Mouse (Mus musculus): Measurements from ENCODE around the gene Fhit.

The Fhit gene

GRCm38 (mm10) chr14:10710796-10711311 is 451.0 kb downstream of the Fhit start:
- no peak for DNase-seq (ENCODE audit: low spot score in 2 of 2)

GRCm38 (mm10) chr14:10701707-10702106 is 460.1 kb downstream of the Fhit start:
- no peak for DNase-seq (ENCODE audit: low spot score in 2 of 2)

- no peak for DNase-seq (ENCODE audit: low spot score in 2 of 2)
Observed at GRCm38 (mm10) chr14:10680041-10680440, 481.8 kb downstream of the Fhit start.

- DNase-seq (ENCODE audit: low spot score in 2 of 2): no peak
Observed at GRCm38 (mm10) chr14:10679638-10680037, 482.2 kb downstream of the Fhit start.

GRCm38 (mm10) chr14:10677627-10678026 is 484.2 kb downstream of the Fhit start:
- DNase-seq (ENCODE audit: low spot score in 2 of 2): peak; percentile 28 to 81

GRCm38 (mm10) chr14:10660247-10660646 is 501.6 kb downstream of the Fhit start:
- DNase-seq (ENCODE audit: low spot score in 2 of 2): no peak

- DNase-seq (ENCODE audit: low spot score in 2 of 2): no peak
Observed at GRCm38 (mm10) chr14:10659326-10659725, 502.5 kb downstream of the Fhit start.

GRCm38 (mm10) chr14:10658219-10658618 is 503.6 kb downstream of the Fhit start:
- DNase-seq (ENCODE audit: low spot score in 2 of 2): no peak

GRCm38 (mm10) chr14:10657364-10657763 is 504.5 kb downstream of the Fhit start:
- DNase-seq (ENCODE audit: low spot score in 2 of 2): no peak

GRCm38 (mm10) chr14:10655842-10656241 is 506.0 kb downstream of the Fhit start:
- no peak for DNase-seq (ENCODE audit: low spot score in 2 of 2)

- DNase-seq (ENCODE audit: low spot score in 2 of 2): no peak
Observed at GRCm38 (mm10) chr14:10647832-10648231, 514.0 kb downstream of the Fhit start.

GRCm38 (mm10) chr14:10631783-10632182 is 530.1 kb downstream of the Fhit start:
- DNase-seq (ENCODE audit: low spot score in 2 of 2): no peak

GRCm38 (mm10) chr14:10630831-10631360 is 530.9 kb downstream of the Fhit start:
- no peak for DNase-seq (ENCODE audit: low spot score in 2 of 2)

GRCm38 (mm10) chr14:10593467-10593866 is 568.4 kb downstream of the Fhit start:
- DNase-seq (ENCODE audit: low spot score in 2 of 2): no peak

GRCm38 (mm10) chr14:10568937-10569552 is 592.8 kb downstream of the Fhit start:
- DNase-seq (ENCODE audit: low spot score in 2 of 2): no peak

GRCm38 (mm10) chr14:10567771-10568170 is 594.1 kb downstream of the Fhit start:
- DNase-seq (ENCODE audit: low spot score in 2 of 2): no peak

GRCm38 (mm10) chr14:10554755-10555154 is 607.1 kb downstream of the Fhit start:
- DNase-seq (ENCODE audit: low spot score in 2 of 2): no peak

GRCm38 (mm10) chr14:10548632-10549031 is 613.2 kb downstream of the Fhit start:
- no peak for DNase-seq (ENCODE audit: low spot score in 2 of 2)

GRCm38 (mm10) chr14:10545916-10546315 is 615.9 kb downstream of the Fhit start:
- no peak for DNase-seq (ENCODE audit: low spot score in 2 of 2)

- DNase-seq (ENCODE audit: low spot score in 2 of 2): no peak
Observed at GRCm38 (mm10) chr14:10534862-10535261, 627.0 kb downstream of the Fhit start.

GRCm38 (mm10) chr14:10531748-10532500 is 629.9 kb downstream of the Fhit start:
- DNase-seq (ENCODE audit: low spot score in 2 of 2): no peak

- no peak for DNase-seq (ENCODE audit: low spot score in 2 of 2)
Observed at GRCm38 (mm10) chr14:10526800-10527199, 635.0 kb downstream of the Fhit start.

- no peak for DNase-seq (ENCODE audit: low spot score in 2 of 2)
Observed at GRCm38 (mm10) chr14:10525786-10526185, 636.0 kb downstream of the Fhit start.

All from cerebellum, postnatal 4 days (tissue).